Mouse (Mus musculus): ENCODE measurements around the gene Olfr821.
"Not testable (repeated sequence)": the region's sequence is repeated elsewhere in the genome, so short reads cannot be mapped to it uniquely, and the experiment has no call there.

Olfr821 gene

DNA sequence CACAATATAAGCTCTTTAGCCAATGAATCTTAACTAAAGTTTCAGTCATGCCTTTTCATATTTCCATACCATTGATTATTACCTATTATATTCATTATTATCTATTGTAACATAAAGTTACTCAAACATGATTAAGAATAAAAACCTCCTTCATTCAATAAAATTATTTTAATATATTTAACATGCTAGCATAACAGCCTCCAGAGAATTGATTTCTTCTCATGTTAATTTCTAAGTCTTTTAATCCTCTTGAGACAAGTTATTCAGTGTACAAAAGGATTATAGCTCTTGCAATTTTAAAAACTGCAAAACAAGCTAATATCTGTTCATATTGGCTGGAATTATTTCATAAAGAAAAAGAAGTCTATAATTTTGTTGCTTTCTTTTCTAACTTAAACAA, at the start of gene Olfr821:
Gene Olfr821, plus strand, starts transcription at position 301 of the 400 bp plus-strand sequence.
- no peak for DNase-seq

- not testable (repeated sequence) for DNase-seq
Measured at GRCm38 (mm10) chr10:129981867-129982266, 48.3 kb upstream of the Olfr821 start.

- DNase-seq = not testable (repeated sequence)
Measured at GRCm38 (mm10) chr10:129984962-129985361, 45.2 kb upstream of the Olfr821 start, which contains the start of gene Gm10310. Gene Gm10310, minus strand, starts transcription at chr10:129985062.

DNA sequence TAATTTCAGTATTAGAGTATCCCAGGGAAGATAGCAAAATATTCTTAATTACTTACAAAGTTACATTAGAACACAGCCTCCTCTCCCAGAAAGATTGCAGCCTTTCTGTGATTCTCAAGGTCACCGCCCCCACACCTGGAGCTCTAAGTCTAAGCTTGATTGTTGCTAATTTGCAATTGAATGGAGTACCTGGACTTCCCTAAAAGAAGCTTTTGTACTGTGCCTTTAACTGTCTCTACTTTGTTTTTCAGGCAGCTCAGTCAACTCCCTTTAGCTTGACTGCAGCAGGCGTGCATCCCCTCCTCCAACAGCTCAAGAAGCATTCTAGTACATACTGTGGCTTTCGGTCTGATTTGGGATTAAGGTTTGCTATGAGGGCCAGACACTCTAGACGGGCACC, 26.0 kb upstream of the Olfr821 start:
- not testable (repeated sequence) for DNase-seq

- not testable (repeated sequence) for DNase-seq
Measured at GRCm38 (mm10) chr10:130005366-130005765, 24.8 kb upstream of the Olfr821 start.

- DNase-seq = no peak
Measured at GRCm38 (mm10) chr10:130012321-130012720, 17.8 kb upstream of the Olfr821 start, which contains the start of gene Olfr820. Gene Olfr820, plus strand, starts transcription at chr10:130012621.

DNA sequence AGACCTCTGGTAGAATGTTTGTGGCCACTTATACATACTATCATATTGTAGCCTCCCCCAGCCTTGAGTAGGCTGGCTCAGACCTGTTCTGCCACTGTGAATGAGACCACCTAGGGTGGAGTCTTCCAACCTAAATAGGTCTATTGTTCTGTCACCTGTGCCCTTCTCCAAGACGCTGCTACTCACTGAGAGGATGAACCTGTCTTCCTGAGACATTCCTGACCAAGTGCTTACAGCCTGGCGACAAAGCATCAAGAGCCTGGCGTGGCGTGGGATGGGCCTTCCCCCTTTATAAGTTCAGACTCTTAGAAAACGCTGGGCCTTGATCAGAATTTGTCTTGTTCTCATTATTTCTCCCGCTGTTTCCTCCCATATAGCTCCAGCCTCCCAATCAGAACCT, 6.9 kb downstream of the Olfr821 start:
- DNase-seq = no peak

DNA sequence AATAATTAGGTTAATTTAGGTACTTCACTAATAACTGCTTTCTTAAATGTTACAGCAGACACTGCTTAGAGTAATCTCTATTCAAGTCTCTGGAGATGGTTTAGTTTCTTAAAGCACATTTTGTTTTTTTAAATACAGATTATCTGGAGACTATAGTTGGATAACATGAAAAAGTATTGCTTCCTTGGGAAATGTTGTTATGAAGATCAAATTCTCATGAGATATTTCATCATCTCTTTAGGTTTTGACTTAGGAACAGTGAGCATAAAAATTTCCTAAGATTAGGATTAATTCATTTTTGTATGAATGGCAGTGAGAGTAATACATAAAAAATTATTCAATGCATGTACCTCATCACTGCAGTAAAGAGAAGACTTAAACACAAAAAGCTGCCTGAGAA, 40.8 kb downstream of the Olfr821 start, which contains the start of gene Olfr822:
Gene Olfr822, plus strand, starts transcription at position 301 of the 400 bp plus-strand sequence.
- no peak for DNase-seq
